Mouse (Mus musculus) megakaryocyte-erythroid progenitor cell, adult 5-6 weeks (primary cell): ENCODE measurements around the gene Samd13. TPM values are rescaled to one million over a fixed set of nuclear protein-coding genes. Genes with fewer than 3 reads are reported as not detected.

Experiments
- total RNA-seq, 2 experiments: library from RNA; stranded (forward) in 1 of 2; stranded (reverse) in 1 of 2; fragments of 200-1000, 215-1000 nt in 1 of 2; fragments of >200 nt in 1 of 2; fragmentation: Nextera tagmentation in 1 of 2; gene quantifications; 2 replicates each; pipeline ENCODE4 v1.2.3; 2014 to 2017

Samd13 gene
- total RNA-seq, 2 experiments from 2014 or later = 3.6 to 8.6 TPM

Other genes starting within 250 kb of the Samd13 start
- 2.9 and 5.0 TPM in 2 replicates for gene Ctbs, start 235.8 kb downstream of the Samd13 start, total RNA-seq (2014; fragmentation: Nextera tagmentation)
- 7.0 and 13.1 TPM in 2 replicates for gene Ctbs, start 235.8 kb downstream of the Samd13 start, total RNA-seq (2017)
- gene Spata1, start 185.8 kb downstream of the Samd13 start, total RNA-seq (2014; fragmentation: Nextera tagmentation) = 6.9 and 7.8 TPM in 2 replicates
- gene Spata1, start 185.8 kb downstream of the Samd13 start, total RNA-seq (2017) = 4.7 and 32.3 TPM in 2 replicates
- 208 and 251 TPM in 2 replicates for gene Gng5, start 185.8 kb downstream of the Samd13 start, total RNA-seq (2014; fragmentation: Nextera tagmentation)
- gene Gng5, start 185.8 kb downstream of the Samd13 start, total RNA-seq (2017) = 69.8 and 110 TPM in 2 replicates
- 69.9 and 73.5 TPM in 2 replicates for gene Rpf1, start 164.2 kb downstream of the Samd13 start, total RNA-seq (2014; fragmentation: Nextera tagmentation)
- 112 and 113 TPM in 2 replicates for gene Rpf1, start 164.2 kb downstream of the Samd13 start, total RNA-seq (2017)
- not detected in 2 replicates for gene Uox, start 115.2 kb downstream of the Samd13 start, total RNA-seq (2014; fragmentation: Nextera tagmentation)
- not detected in 2 replicates for gene Uox, start 115.2 kb downstream of the Samd13 start, total RNA-seq (2017)
- gene Dnase2b, start 70.0 kb downstream of the Samd13 start, total RNA-seq (2014; fragmentation: Nextera tagmentation) = not detected in 2 replicates
- gene Dnase2b, start 70.0 kb downstream of the Samd13 start, total RNA-seq (2017) = not detected in 2 replicates
- gene 4930503B20Rik, start 34.3 kb downstream of the Samd13 start, total RNA-seq (2014; fragmentation: Nextera tagmentation) = not detected in 2 replicates
- gene 4930503B20Rik, start 34.3 kb downstream of the Samd13 start, total RNA-seq (2017) = not detected in 2 replicates
- gene Prkacb, start 127.4 kb upstream of the Samd13 start, total RNA-seq (2014; fragmentation: Nextera tagmentation) = 33.4 and 35.9 TPM in 2 replicates
- 39.0 and 68.3 TPM in 2 replicates for gene Prkacb, start 127.4 kb upstream of the Samd13 start, total RNA-seq (2017)
- 0.54 TPM in 1 of 2 replicates, not detected in the other for gene Ttll7, start 166.8 kb upstream of the Samd13 start, total RNA-seq (2014; fragmentation: Nextera tagmentation)
- 0.19 TPM in 1 of 2 replicates, not detected in the other for gene Ttll7, start 166.8 kb upstream of the Samd13 start, total RNA-seq (2017)